Mouse (Mus musculus) spleen, adult 2 months (tissue): ENCODE data around the gene Sipa1l2.

Source experiments
- CTCF ChIP-seq: fragments of 200-500 bp; IDR thresholded peaks from 2 replicates; pipeline ENCODE4 v1.5.1; 2011; ENCODE audit warnings: mild to moderate bottlenecking, inconsistent platforms; ENCODE audit not compliant: insufficient read depth, insufficient read length, insufficient replicate concordance; ENCODE audit errors: extremely low read depth
- POLR2A ChIP-seq: fragments of 200-500 bp; IDR thresholded peaks from 2 replicates; pipeline ENCODE4 v1.6.1; 2011; ENCODE audit warnings: low read depth, low read length, inconsistent platforms

DNA sequence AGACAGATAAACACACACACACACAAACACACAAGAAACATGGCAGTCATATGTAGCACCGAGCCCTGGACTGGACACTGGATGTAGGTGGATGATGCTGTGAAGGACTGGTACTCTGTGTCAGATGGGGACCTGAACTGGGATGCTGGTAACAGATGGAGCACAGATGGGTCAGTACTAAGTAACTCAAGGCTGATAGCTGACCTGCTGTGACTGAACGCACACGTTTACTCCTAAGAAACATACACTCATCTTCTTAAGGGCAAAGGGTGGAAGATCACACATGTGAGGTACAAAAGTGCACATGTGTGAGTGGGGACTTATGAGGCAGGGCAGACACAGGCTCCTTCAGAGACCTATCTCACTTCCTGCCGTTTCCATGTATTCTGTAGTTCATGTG lies 50.7 kb downstream of the Sipa1l2 start:
- TF ChIP-seq CTCF (no peak), POLR2A (no peak)
